Mouse (Mus musculus) right cerebral cortex, adult 2 months (tissue): ENCODE data around the gene Pagr1b.

ENCODE experiments used
- DNase-seq, 2 experiments: peaks; one replicate each; pipeline ENCODE4 v3.0.0; 2021 to 2022; ENCODE audit warnings: low spot score in 2 of 2

Pagr1b gene

DNA sequence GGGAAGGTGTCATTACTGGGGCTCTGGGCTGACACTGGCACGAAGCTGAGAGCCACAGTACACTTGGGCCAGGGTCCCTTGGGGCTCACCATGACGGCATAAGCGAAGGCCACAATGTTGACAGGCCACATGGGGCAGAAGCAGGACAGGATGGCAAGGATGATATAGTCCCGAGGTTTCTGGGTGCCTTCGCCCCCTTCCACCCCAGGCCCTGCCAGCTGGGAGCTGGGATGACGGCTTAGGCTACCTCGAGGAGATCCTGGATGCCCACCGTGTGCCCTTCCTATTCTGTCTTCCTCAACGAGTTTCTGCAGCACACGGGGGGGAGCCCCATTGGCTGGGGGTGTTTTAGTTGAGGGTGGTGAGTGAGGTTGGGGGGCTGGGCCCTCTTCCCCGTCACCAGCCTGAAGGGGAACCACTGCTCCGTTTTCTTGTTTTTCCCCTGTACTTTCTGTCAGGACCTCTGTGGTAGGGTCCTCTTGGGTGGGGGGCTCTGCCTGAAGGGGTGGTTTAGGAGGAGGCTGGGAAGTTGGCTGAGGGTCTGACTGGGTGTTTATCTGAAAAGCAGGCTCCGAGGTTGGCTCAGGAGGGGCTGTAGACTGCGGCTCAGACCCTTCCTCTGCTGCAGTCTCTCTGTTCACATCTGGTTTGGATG lies 3.1 kb upstream of the Pagr1b start:
- no peak for DNase-seq

DNA sequence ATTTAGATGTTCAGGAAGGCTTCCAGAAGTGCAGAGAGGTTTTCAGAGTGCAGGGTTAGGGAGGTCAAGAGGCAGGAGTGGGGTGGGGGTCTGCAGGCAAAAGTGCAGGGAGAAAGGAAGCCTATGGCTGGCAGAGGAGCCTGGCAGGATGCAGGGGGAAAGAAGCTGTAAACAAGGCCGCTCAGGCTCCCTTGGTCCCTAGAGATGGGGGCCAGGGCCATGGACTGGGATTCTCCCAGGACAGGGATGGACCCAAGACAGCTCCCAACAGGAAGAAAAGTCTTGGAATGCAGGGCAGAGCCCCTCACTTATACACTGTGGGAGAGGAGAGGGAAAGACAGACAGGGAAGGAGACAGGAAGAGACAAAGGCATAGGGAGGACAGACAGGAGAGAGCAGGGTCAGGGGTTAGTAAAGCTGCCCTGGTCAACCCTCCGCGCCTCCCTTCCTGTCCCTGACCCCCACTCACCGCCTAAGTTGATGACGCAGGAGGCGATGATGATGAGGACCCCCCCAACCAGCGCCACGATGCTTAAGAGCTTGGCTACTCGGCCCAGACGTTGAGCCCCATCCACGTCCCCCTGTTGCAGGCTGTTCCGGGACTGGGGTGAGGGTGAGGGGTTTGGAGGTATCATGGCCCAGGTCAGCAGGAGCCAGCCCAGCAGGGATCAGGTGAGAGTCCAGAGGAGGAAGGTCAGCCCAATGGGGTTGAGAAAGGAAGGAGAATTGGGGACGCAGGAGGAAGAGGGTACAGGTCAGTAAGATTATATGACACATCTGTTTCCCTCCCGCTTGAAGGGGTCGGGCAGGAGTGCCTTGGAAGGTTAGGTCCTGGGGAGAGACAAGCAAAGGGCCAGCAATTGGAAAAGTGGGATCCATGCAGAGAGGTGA lies 2.4 kb upstream of the Pagr1b start:
- DNase-seq: no peak

DNA sequence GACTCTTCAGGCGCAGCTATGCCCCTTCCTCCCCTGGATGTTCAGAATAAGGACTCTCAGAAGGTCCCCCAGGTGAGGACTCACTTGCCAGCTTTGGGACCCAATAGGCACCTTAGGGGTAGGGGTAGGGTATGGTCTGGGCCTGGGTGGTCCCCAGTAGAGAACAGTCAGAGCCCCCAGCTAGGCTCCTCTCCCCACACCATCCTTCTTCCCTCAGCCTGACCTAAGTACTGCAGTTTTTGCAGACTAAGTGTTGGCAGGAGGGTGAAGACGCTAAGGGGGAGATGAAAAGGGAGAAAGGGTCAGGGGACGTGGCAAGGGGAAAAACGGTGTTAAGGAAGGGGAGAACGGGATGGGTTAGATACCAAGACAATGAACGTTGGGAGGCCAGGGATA lies 1.7 kb upstream of the Pagr1b start:
- DNase-seq: no peak

DNA sequence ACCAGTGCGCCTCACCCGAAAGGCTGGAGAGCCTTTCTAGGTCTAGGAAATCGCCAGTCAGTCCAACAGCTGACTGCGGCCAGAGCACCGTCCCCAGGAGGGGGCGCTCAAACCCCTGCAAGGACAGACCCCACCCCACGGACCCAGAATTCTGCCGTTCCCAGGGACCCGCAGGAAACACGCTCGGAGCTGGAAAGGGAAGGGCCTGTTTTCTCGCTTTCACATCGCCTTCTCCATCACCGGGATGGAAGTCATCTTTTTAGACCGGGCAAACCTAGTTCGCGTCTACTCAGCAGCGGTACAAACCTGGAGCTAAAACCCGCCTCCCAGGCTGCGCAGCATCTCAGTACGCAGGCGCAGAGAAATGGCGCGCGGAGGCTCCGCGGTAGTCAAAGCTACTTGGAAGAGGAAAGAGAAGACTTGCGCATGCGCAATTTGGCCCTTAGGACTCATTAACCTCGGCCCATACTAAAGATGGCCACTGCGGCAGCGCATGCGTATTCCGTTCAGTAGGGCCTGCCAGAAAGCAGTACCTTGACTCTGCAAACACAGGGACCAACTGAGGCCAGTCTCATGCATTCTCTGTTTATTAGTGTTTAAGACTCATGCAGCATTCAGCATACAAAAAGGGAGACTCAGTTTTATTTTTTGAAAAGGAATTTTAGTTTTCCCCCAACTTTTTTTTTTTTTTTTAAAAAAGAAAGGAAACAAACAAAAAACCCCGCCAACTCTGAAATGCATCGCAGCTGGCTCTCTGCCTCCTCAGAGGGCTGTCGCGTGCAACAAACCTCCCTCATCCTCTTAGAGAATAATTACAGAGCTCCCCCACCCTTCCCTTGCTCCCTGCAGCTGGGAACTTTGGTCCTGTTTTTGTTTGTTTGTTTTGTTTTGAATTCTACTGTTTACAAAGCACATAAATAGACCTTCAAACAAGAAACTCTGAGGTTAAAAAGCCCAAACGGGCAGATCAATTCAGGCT lies 976 bp upstream of the Pagr1b start, which contains the start of gene Pagr1a:
Gene Pagr1a, minus strand, starts transcription at position 382 of the 979 bp plus-strand sequence.
- DNase-seq: peak; percentile 97 to 98

DNA sequence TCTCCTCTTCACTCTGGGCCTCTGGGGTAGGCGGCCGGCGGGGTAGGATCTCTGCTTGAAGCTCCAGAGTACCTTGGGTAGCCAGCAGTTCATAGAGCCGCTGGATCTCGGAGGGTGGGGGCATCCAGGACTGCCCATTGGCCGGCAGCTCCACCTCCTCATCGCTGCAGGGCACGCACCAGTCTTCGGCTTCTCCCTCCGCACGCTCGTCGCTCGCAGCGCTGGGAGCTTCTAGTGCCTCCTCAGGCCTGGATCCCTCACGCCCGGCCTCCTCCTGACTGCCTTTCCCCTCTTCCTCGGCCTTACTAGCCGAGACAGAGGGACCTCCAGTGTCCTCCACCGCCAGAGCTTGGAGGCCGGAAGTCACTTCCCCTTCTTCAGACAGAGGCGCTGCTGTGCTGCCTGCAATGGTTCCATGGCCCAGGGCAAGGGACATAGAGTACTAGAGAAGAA lies 228 bp upstream of the Pagr1b start:
- DNase-seq: peak; percentile 55 to 69

DNA sequence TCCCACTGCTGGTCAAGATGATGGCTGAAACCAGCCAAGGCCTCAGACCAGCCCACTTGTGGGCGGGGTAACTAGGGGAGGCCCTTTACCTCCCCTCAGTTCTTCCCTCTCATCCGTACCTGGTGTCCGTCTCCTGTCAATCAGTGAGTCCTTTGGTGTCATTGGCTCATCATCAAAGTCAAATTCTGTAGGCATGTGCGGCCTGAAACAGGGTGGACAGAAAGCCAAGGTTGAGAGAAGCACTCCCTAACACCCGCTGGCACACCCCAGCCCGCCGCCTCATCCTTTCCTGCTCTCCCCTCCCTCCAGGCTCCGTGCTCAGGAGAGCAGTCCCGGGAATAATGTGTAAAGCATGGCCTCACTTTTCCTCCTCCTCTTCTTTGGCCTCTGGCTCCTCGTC lies 203 bp downstream of the Pagr1b start:
- DNase-seq: no peak

DNA sequence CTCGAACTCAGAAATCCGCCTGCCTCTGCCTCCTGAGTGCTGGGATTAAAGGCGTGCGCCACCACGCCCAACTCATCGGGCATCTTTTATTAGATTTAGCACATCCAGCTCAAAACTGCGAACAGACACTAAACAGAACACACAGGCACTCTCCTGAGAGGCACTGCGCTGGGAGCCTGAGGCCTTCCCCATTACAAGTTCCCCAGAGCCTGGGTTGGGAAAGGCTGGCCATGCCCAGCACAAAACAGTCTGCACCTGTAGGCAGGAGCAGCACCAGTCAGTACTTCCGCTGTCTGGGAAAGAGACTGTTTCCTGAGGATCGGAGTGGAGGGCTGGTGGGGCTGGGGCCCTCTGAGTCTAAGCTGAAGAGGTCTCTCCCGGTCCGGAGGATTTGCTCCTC lies 1.3 kb downstream of the Pagr1b start:
- no peak for DNase-seq

DNA sequence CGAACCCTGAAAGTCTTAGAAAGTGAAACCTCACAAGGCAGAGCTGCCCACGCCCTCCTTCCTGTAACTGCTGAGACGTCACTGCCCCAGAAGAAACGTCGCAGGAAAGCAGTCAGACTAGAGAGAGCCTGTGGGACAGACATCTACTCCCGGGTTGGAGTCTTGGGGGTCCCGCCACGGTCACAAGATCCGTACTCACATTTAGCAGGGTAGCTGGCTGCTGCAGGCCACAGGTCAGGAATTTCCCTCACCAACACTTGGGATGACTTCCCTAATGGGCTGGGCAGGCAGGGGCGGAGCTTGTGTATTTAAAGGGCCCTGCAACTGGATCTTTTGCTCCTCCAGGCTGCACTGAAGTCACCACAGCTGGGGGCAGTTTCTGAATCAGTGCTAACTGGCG lies 2.0 kb downstream of the Pagr1b start, which contains the start of gene Mvp:
Gene Mvp, minus strand, starts transcription at position 302 of the 400 bp plus-strand sequence.
- DNase-seq: no peak

DNA sequence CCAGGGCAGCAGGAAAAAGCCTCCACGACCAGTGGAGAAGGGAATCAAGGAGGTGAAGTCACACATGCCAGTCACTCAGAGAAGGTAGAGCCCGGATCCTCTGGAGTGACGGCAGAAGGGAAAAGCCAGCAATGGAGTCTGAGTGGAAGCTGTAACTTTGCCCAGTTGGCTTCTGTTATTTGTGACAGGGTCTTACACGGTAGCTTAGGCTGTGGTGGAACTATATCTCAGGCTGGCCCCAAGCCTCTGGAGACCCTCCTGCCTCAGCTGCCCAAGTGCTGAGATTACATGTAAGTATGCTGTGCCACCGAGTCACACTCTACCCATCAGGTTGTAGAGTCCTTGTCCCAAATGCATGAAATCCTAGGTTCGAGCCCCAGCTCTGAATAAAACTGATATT lies 2.9 kb downstream of the Pagr1b start:
- DNase-seq: no peak

DNA sequence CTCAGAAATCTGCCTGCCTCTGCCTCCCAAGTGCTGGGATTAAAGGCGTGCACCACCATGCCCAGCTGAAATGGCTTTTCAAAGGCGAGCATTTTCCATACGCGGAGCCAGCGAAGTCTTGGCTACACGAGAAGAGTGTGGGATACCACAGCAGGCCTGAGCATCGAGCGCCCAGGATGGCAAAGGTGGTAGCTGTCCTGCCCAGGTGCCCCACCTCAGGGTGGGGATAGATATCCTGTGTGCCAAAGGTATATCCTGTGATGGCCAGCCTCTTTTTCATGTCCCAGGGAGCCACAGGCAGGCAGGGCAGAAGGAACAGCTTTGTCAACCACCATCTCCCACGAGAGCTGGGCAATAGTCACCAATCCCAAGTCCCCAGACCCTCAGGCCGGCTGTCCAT lies 3.4 kb downstream of the Pagr1b start:
- DNase-seq: no peak

DNA sequence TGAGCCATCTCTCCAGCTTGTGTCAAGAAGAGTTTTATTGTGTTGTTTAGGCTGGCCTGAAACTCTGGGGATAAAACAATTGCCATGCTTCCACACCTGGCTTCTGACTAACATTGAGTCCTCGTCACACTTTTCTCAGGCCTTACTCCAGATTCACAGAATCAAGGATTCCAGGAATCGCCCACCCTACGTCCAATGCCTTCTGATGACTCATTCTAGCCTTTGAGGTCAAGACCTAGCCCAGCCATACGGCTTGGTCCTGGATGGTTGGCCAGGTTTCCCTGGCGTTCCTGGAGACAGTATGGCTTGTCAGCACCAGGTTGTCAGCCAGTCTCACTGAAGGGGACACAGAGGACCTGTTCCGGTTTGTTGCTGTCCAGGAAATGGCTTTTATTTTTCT lies 3.9 kb downstream of the Pagr1b start:
- no peak for DNase-seq

DNA sequence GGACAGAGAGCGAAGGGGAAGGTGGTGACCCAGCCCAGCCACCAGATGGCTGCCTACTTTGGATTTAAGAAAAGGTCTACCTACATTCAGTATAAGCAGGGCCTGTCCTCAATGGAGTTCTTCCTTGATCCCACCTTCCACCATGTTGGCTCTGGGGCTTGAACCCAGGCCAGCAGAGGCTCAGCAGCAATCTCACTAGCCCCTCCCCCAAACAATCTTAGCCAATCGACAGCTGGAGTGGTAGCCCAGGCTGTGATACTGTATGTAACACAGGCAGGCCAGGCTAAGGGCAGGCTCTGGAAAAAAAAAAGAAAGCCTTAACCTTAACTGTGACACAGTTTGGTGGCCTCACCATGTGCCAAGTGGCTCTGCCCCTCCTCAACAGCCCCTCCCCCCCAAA lies 4.6 kb downstream of the Pagr1b start:
- no peak for DNase-seq

DNA sequence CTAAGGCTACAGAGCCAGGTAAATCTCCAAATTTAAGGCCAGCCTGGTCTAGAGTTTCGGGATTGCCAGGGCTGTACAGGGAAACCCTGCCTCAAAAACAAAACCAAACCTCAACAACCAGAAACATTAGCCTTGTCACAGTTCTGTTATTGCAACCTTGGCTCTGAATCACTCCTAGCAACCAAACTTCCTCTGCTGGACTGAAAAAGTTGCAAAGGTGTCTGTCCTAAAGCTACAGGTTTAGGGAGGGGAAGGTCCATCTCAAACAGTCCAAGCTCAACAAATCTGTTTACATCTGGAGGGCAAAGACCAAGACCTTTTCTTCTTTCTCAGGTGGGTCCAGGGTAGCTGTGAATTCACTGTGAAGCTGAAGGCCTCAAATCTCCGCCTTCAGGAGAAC lies 5.2 kb downstream of the Pagr1b start:
- no peak for DNase-seq

DNA sequence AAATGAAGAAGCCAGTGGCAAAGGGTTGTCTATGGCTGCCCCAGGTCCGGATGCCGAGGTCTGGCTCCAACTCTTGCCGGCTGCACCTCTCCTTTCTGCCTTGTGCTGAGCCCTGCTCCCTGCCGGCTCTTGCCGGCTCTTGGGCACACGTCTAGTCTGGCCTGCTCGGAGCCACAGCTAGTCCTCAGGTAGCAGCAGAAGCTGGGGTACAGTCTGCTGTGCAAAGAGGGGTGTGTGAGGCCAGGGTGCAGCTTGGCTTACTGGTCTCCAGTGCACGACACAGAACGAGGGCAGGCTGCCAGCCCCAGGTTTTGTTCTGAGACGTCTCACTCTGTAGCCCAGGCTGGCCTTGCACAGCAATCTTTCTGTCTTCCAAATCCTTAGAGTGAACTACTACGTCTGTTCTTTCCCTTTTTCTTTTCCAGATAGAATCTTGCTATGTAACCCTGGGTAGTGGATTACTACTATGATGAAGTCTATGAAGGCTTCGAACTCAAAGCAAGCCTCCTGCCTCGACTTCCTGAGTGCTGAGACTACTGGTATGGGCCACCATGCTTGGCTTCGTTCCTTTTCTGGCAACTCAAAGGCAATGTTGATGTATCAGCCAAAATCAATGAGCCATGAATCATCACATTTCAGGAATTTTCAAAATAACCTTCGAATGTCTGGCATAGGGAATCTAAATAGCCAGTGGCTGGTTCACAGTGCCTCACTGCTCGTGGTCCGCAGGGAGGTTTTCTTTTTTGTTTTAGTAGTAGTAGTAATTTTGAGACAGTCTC lies 6.8 kb downstream of the Pagr1b start:
- DNase-seq: no peak

DNA sequence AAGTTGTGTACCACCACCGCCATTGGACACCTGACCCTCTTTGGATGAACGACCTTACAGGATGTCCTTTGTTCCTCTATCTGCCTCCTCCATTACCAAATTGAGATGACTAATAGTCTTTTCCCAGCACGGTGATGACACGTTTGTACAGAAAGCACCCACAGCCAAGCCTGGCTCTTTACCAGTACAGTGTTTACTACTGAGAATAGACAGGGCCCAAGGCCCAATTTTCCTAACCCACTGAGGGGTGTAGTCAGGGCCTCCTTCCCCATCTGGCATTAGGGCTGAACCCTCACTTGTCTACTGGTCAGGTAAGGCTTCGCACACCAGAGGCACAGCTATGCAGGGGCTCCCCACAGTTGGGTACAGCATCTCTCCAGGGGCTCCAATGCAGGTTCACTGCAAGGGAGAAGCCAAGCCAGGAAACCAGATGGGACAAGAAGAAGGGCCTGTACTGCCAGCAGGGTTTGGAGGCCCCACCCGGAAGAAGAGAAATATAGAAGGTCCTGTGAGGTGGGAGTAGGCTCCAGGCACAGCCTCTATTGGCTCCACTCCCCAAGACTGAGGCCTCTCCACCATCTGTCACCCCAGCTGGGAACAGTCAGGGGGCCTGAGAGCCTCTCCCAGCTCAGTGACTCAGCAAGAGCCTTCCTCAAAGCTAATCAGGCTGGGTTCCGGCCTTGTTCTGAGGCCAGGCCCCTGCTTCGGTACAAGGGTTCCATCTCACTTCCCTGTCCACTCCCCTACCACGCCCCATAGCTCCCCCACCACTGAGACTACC lies 7.9 kb downstream of the Pagr1b start:
- DNase-seq: peak; percentile 74 to 79

DNA sequence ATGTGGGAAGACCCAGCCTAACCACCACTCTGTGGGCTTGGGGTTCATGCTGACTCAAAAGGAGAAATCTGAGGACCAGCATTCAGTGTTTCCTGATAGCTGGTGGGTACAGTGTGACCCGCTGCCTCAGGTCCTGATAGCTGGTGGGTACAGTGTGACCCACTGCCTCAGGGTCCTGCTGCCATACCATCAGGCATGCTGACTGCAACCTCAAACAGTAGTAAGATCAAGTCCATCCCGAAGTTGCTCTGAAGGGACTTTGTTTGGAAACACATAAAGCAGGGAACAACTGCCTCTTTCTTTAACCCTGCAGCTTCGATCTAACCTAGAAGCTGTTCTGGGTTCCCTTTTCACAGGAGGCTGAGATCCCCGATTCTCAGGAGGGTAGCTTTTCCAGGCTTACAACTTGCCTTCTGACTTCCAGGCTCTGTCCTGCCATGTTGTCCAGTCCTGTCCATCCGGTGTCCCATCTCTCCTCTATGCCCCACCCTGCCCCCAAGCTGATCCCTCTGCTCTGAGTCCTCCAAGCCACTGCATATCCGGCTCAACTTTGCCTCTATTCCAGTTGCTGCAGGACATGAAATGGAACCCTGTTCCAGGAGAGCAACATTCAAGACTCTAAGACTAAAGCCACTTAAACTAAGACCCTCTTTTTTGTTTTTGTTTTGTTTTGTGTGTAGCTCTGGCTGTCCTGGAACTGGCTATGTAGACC lies 8.8 kb downstream of the Pagr1b start:
- DNase-seq: no peak

DNA sequence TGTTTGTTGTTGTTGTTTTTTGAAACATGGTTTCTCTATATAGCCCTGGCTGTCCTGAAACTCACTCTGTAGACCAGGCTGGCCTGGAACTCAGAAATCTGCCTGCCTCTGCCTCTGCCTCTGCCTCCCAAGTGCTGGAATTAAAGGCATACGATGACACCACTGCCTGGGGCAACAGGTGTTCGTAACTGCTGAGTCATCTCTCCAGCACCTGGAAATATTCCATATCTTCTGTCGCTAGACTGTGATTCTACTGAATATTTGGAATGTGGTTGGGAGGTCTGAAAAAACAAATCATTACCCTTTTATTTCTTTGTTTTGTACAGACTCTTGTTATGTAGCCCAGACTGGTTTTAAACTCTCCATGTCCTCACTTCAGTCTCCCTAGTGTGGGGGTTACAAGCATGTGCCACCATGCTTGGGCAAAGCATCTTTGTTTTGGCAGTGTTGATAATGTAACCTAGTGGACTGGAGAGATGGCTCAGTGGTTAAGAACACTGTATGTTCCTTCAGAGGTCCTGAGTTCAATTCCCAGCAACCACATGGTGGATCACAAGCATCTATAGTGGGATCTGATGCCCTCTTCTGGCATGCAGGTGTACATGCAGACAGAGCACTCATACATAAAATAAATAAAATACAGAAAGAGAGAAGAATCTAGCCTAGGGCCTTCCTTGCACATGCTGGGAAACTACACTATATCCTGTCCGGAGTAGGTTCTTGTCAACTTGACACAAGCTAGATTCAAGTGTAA lies 12.0 kb downstream of the Pagr1b start:
- no peak for DNase-seq

DNA sequence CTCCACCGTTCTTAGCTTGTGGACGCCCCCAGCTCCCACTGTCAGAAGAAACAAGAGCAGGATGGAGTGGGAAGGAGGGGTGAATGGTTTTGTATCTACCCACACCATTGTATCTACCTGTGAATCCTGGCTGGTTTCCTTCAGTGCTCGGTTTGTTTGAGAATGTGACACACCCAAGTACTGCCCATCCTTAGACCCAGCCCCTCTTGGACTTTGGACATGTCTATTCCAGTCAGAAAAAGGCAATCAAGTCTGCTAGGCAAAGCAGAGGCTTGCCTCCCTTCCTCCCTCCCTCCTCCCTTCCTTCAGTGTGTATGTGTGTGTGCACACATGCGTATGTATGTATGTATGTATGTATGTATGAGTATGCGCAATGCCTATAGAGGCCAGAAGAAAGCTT lies 12.7 kb downstream of the Pagr1b start:
- no peak for DNase-seq

DNA sequence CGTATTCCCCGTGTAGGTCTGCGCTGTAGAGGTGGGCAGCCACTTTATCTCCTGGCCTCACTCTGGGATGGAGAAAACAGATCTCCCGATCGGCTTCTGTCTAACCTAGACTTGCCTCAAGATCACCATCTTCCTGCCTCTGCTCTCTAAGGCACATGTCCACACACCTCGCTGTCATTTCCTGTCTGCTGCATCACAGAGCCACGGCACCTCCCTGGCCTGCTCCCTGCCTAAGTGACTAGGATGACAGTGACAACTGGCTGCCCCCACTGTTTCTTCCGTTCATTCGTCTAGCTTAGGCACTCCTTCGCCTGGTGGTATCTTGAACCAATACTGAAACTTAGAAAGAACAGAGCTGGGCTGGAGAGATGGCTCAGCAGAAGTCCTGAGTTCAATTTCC lies 16.7 kb downstream of the Pagr1b start:
- DNase-seq: no peak
